Mouse (Mus musculus): ENCODE results near the gene D1Ertd622e. TPM values are rescaled to one million over a fixed set of nuclear protein-coding genes. Genes with fewer than 3 reads are reported as not detected.

The D1Ertd622e gene
- polyA plus RNA-seq (2014; fragmentation: Illumina TruSeq; extraction: RNeasy Lipid Tissue Mini Kit (QIAGEN cat#74804); ENCODE audit: low read depth, low replicate concordance), result 18.4 TPM

DNA sequence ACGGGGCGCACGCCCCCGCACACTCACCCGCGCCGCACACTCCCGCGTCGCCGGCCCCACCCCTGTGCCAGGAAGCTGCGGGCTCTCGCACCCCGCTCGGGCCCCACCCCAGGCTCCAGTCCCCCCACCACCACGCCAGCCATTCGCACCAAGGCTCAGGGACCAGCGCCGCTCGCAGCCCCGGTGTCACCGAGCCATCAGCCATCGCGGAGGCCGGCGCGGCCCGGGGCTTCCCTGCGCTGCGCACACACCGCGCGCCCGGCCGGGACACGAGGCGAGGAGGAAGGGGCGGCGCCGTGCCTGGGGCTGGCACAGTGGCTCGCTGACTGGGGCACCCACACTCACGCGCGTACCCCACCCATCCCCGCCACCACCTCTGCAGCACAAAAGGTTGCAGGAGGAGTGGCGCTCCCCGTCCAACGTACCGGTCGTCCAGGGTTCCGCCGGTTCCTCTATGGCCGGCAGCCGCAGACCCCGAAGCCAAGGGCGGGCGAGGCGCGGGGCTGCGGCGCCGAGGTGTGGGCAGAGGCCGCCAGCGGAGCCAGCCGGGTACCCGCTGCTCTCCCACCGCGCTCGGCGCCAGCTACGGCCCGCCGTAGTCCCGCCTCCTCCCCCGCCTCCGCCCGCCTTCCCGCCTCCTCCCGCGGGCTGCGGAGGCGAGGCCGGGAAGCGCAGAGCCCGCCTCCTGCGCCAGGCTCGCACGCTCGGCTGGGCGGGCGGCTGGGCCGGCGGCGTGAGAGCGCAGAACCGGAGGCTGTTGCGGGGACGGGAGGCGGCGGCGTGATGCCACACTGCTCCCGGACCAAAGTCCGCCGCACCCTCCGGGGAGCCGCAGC, at the start of gene D1Ertd622e:
Gene D1Ertd622e (minus strand): TSS at position 669 of the 836 bp plus-strand sequence.

Other genes with a start within 250 kb of the D1Ertd622e start
- gene Gin1, start 108.1 kb upstream of the D1Ertd622e start, polyA plus RNA-seq (2014; fragmentation: Illumina TruSeq; extraction: RNeasy Lipid Tissue Mini Kit (QIAGEN cat#74804); ENCODE audit: low read depth, low replicate concordance), result 15.1 TPM
- 35.6 TPM for gene Ppip5k2, start 108.3 kb upstream of the D1Ertd622e start, polyA plus RNA-seq (2014; fragmentation: Illumina TruSeq; extraction: RNeasy Lipid Tissue Mini Kit (QIAGEN cat#74804); ENCODE audit: low read depth, low replicate concordance)

Data from liver, adult 10 weeks (tissue).